Mouse (Mus musculus): ENCODE measurements at regions not wholly inside any gene's neighbourhood (a gene's known extent, or its start where the extent isn't known, plus 50 kb on each side); places are given as distances from the start of the nearest gene placed in this dataset.

GRCm38 (mm10) chr2:21129621-21130020 is 75.5 kb downstream of the Enkur start:
- DNase-seq (ENCODE audit: extremely low spot score, low spot score): no peak

GRCm38 (mm10) chr2:21126531-21126930 is 78.6 kb downstream of the Enkur start:
- DNase-seq (ENCODE audit: extremely low spot score, low spot score): no peak

- no peak for DNase-seq (ENCODE audit: extremely low spot score, low spot score)
These were observed 82.7 kb downstream of the Enkur start for GRCm38 (mm10) chr2:21122421-21122820.

GRCm38 (mm10) chr2:21121663-21122062 is 83.5 kb downstream of the Enkur start:
- DNase-seq (ENCODE audit: extremely low spot score, low spot score): no peak

- no peak for DNase-seq (ENCODE audit: extremely low spot score, low spot score)
These were observed 88.3 kb downstream of the Enkur start for GRCm38 (mm10) chr2:21116817-21117216.

- no peak for DNase-seq (ENCODE audit: extremely low spot score, low spot score)
These were observed 93.6 kb downstream of the Enkur start for GRCm38 (mm10) chr2:21111527-21111926.

GRCm38 (mm10) chr2:21100248-21100808 is 104.8 kb downstream of the Enkur start:
- no peak for DNase-seq (ENCODE audit: extremely low spot score, low spot score)

GRCm38 (mm10) chr2:21091058-21091971 is 113.8 kb downstream of the Enkur start:
- no peak for DNase-seq (ENCODE audit: extremely low spot score, low spot score)

- no peak for DNase-seq (ENCODE audit: extremely low spot score, low spot score)
These were observed 116.8 kb upstream of the Arhgap21 start for GRCm38 (mm10) chr2:21085517-21085916.

GRCm38 (mm10) chr2:21067292-21067850 is 98.7 kb upstream of the Arhgap21 start:
- no peak for DNase-seq (ENCODE audit: extremely low spot score, low spot score)

GRCm38 (mm10) chr2:21060347-21060650 is 91.6 kb upstream of the Arhgap21 start:
- peak; percentile 18 for DNase-seq (ENCODE audit: extremely low spot score, low spot score)

- no peak for DNase-seq (ENCODE audit: extremely low spot score, low spot score)
These were observed 91.1 kb upstream of the Arhgap21 start for GRCm38 (mm10) chr2:21059618-21060346.

GRCm38 (mm10) chr2:21058940-21059339 is 90.3 kb upstream of the Arhgap21 start:
- no peak for DNase-seq (ENCODE audit: extremely low spot score, low spot score)

- DNase-seq (ENCODE audit: extremely low spot score, low spot score): no peak
These were observed 87.9 kb upstream of the Arhgap21 start for GRCm38 (mm10) chr2:21056450-21057210.

- no peak for DNase-seq (ENCODE audit: extremely low spot score, low spot score)
These were observed 86.7 kb upstream of the Arhgap21 start for GRCm38 (mm10) chr2:21055416-21055815.

GRCm38 (mm10) chr2:21054325-21055082 is 85.8 kb upstream of the Arhgap21 start:
- DNase-seq (ENCODE audit: extremely low spot score, low spot score): no peak

- no peak for DNase-seq (ENCODE audit: extremely low spot score, low spot score)
These were observed 84.9 kb upstream of the Arhgap21 start for GRCm38 (mm10) chr2:21053596-21053995.

GRCm38 (mm10) chr2:21048996-21049395 is 80.3 kb upstream of the Arhgap21 start:
- DNase-seq (ENCODE audit: extremely low spot score, low spot score): no peak

- DNase-seq (ENCODE audit: extremely low spot score, low spot score): no peak
These were observed 79.5 kb upstream of the Arhgap21 start for GRCm38 (mm10) chr2:21048226-21048625.

- DNase-seq (ENCODE audit: extremely low spot score, low spot score): no peak
These were observed 77.9 kb upstream of the Arhgap21 start for GRCm38 (mm10) chr2:21046503-21047116.
